Mouse (Mus musculus) heart, embryonic 15.5 days (tissue): Measurements from ENCODE around the gene Rai1. TPM values are rescaled to one million over a fixed set of nuclear protein-coding genes. Genes with fewer than 3 reads are reported as not detected.

Source experiments
- ATAC-seq: fragments of 200-750 bp; cut with Nextera tagmentation; replicated peaks from 2 replicates; pipeline ENCODE4 v1.8.0; 2017; ENCODE audit warnings: low read depth, moderate TSS enrichment; ENCODE audit not compliant: insufficient number of reproducible peaks, insufficient read depth, low FRiP score
- H3K27ac ChIP-seq: fragments of 300-500 bp; sonication (generic); 2 replicates; pipeline ENCODE4 v1.5.1; 2015; ENCODE audit warnings: mild to moderate bottlenecking, inconsistent platforms
- H3K27me3 ChIP-seq: fragments of 300-500 bp; sonication (generic); 2 replicates; pipeline ENCODE4 v1.6.1; 2015; ENCODE audit warnings: inconsistent platforms
- H3K36me3 ChIP-seq: fragments of 300-500 bp; sonication (generic); 2 replicates; pipeline ENCODE4 v1.6.1; 2015; ENCODE audit warnings: mild to moderate bottlenecking, inconsistent platforms
- H3K4me1 ChIP-seq: fragments of 300-500 bp; sonication (generic); replicated peaks from 2 replicates; pipeline ENCODE4 v1.6.1; 2015; ENCODE audit warnings: inconsistent platforms
- H3K4me2 ChIP-seq: fragments of 300-500 bp; sonication (generic); 2 replicates; pipeline ENCODE4 v1.6.1; 2015; ENCODE audit warnings: inconsistent platforms, mild to moderate bottlenecking, moderate library complexity
- H3K4me3 ChIP-seq: fragments of 300-500 bp; sonication (generic); 2 replicates; pipeline ENCODE4 v1.5.1; 2015; ENCODE audit warnings: mild to moderate bottlenecking, inconsistent platforms
- H3K9ac ChIP-seq: fragments of 300-500 bp; sonication (generic); 2 replicates; pipeline ENCODE4 v1.6.1; 2015; ENCODE audit warnings: mild to moderate bottlenecking, inconsistent platforms
- H3K9me3 ChIP-seq: fragments of 300-500 bp; sonication (generic); replicated peaks from 2 replicates; pipeline ENCODE4 v1.6.1; 2016; ENCODE audit warnings: inconsistent platforms
- WGBS: fragments of 180-500 bp; shearing (Covaris S2); methylation state at CpG from one replicate; pipeline ENCODE4 v1.1.7; 2015; ENCODE audit warnings: mixed read lengths; 5-methylcytosine and 5-hydroxymethylcytosine counted together
- polyA plus RNA-seq: library from polyadenylated mRNA; unstranded; fragments of >200 nt; fragmentation: Nextera tagmentation; extraction: Ambion mirVana; gene quantifications from 2 replicates; pipeline ENCODE4 v1.2.1, GENCODE M21; 2015

Gene Rai1
- polyA plus RNA-seq, 1 experiment from 2014 or later = 12.8 TPM

DNA sequence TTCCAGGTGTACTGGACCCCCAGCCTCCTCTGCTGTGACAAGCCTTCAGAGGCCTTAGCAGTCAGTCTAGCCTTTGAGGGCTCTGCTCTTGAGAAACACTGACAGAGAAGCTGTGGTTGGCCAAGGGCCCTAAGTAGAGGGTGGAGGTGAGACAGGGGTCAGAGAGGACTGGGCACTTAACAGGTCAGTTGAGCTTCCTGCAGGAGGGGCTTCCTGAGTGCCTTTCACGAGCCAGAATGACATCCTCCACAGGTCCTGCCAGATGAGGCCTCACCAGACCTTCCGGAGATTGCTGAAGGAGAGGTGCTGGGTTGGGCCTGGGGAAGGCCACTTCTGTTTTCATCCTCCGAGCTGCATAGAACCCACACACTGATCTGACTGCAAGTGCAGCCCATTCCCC lies 123.7 kb downstream of the Rai1 start:
- 30% methylated on average over 3 of the region's 3 CpGs for whole genome bisulfite sequencing
- 0 out of 2 replicates have a peak, but pooled peaks cover 3% of the 10 kb centered on the region for H3K36me3 ChIP-seq
- peaks cover 49% of the 10 kb centered on the region for H3K4me1 ChIP-seq
- no peak overlapping the region for H3K4me3 ChIP-seq
- no peaks in the 10 kb centered on the region for H3K27me3 ChIP-seq
- H3K9ac ChIP-seq = no peak overlapping the region
- H3K27ac ChIP-seq = peak overlapping the region; percentile 33; the same call in 1 of the 2 replicates
- no peak overlapping the region for H3K4me2 ChIP-seq
- H3K9me3 ChIP-seq = no peaks in the 10 kb centered on the region
- no peak for ATAC-seq

DNA sequence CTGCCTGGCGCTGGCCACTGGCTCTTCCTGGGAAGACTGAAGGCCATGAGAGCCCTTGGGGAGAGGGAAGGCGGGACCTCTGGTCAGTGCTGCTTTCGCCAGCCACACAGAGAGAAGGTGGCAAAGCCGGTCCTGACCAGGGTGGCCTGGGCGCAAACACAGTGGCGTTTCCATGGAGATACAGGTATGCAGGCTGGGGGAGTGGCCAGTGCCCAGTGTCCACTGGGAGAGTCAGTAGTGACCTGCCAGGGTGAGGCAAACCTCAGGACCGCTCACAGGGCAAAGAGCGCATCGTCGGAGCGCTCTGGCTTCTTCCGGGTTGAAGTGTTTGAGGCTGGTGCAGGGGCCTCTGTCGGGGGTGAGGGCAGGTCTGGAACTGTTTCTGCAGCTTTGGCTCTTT lies 125.0 kb downstream of the Rai1 start:
- H3K4me3 ChIP-seq = no peak overlapping the region
- no peaks in the 10 kb centered on the region for H3K27me3 ChIP-seq
- H3K27ac ChIP-seq = no peak overlapping the region
- H3K36me3 ChIP-seq = 0 out of 2 replicates have a peak, but pooled peaks cover 3% of the 10 kb centered on the region
- H3K4me1 ChIP-seq = peaks cover 53% of the 10 kb centered on the region
- H3K9me3 ChIP-seq = no peaks in the 10 kb centered on the region
- no peak overlapping the region for H3K9ac ChIP-seq
- H3K4me2 ChIP-seq = no peak overlapping the region
- 79% methylated on average over 13 of the region's 13 CpGs for WGBS
- ATAC-seq = no peak

DNA sequence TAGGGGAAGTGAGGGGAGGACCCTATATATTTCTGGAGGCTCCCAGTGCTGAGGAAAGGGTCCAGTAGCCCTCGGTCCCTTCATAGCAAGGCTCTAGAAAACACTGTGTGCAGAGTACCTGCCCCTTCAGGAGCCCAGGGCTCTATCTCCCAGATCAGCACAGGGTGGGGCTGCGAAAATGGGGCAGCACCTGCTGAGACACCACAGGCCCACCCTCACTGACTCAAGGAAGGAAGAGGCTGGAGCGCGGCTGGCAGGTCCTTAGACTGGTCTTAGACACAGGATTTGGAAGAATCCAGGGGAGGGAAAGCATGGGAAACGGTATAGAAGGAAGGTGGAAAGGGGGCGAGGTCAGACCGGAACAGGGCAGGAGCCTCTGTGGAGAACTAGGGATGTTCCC lies 125.7 kb downstream of the Rai1 start:
- no peak overlapping the region for H3K4me3 ChIP-seq
- H3K9me3 ChIP-seq = no peaks in the 10 kb centered on the region
- H3K4me2 ChIP-seq = no peak overlapping the region
- no peak overlapping the region for H3K9ac ChIP-seq
- H3K36me3 ChIP-seq = 0 out of 2 replicates have a peak, but pooled peaks cover 3% of the 10 kb centered on the region
- 84% methylated on average over 7 of the region's 7 CpGs for WGBS
- no peak overlapping the region for H3K27ac ChIP-seq
- H3K27me3 ChIP-seq = no peaks in the 10 kb centered on the region
- peaks cover 52% of the 10 kb centered on the region for H3K4me1 ChIP-seq
- ATAC-seq = no peak

DNA sequence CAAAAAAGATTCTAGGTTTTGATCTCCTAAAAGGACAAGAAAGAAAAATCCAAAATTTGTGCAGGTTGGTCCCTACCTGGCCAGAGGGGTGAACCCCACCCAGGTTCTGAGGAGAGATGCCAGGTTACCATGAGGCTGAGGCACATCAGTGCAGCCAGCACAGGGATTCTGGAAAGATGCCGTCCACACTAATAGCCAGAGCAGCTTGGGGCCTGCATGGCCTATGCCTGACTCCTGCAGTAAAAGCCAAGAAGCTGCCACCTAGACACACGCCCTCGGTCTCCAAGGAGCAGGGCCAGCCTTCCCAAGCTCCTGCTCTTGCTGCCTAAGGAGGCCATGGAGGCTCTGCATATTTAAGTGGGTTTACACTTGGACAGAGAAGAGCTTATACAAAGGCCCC lies 126.5 kb downstream of the Rai1 start:
- Histone ChIP-seq H3K4me3 (no peak overlapping the region), H3K4me2 (no peak overlapping the region), H3K4me1 (peaks cover 46% of the 10 kb centered on the region), H3K9ac (no peak overlapping the region), H3K9me3 (no peaks in the 10 kb centered on the region), H3K27ac (no peak overlapping the region), H3K36me3 (0 out of 2 replicates have a peak, but pooled peaks cover 3% of the 10 kb centered on the region), H3K27me3 (no peaks in the 10 kb centered on the region)
- ATAC-seq = no peak
- 90% methylated on average over 3 of the region's 3 CpGs for WGBS

DNA sequence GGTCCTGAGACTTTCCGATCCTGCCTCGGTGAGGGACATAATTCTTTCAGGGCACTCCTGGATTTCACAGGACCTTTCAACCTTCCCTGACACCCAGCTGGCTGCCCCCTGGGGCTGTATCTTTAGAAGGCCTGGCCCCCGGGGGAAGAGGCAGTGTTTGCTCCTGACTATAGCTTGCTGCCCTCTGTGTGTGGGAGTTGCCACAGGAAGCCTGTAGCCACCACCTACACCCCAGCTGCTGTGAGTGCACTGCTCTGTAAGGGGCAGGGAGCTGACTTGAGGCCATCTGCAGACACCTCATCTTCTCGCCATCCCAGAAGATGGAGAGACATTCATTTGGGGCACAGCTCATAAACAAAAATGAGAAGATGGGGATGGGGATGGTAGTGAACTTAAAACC lies 127.1 kb downstream of the Rai1 start:
- no peak overlapping the region for H3K4me3 ChIP-seq
- H3K9me3 ChIP-seq = no peaks in the 10 kb centered on the region
- H3K36me3 ChIP-seq = peaks cover 9% of the 10 kb centered on the region; the same call in 1 of the 2 replicates
- 52% methylated on average over 4 of the region's 4 CpGs for WGBS
- peaks cover 46% of the 10 kb centered on the region for H3K4me1 ChIP-seq
- H3K27ac ChIP-seq = no peak overlapping the region
- H3K9ac ChIP-seq = no peak overlapping the region
- no peaks in the 10 kb centered on the region for H3K27me3 ChIP-seq
- ATAC-seq = no peak
- H3K4me2 ChIP-seq = no peak overlapping the region

DNA sequence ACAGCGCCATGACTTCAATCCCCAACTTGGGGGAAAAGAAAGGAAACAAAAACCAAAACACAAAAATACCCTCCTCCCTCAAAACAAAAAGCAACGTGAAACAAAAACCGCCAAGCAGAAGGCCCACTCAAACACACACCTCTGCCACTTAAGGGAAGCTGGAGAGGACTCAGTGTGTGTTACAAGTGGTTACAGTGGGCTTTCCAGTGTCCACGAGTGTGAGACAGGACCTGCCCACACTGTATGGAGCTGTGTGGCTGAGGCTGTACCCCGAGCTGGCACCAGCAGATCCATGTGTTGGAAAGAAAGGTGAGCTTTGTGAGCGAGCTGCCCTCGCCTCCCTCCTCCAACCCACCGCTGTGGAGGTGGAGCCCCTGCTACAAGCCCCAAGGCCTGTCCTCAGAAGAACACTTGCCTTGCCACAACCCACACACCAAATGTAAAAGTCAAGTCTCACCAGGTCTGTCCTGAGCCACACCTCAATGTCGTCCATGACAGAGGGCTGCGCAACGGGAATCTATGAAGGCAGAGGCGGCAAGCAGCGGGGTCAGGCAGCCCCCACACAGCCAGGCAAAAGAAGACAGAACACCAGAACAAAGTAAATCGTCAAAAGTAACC lies 127.7 kb downstream of the Rai1 start:
- Histone ChIP-seq H3K9ac (no peak overlapping the region), H3K4me1 (peaks cover 46% of the 10 kb centered on the region), H3K36me3 (peaks cover 10% of the 10 kb centered on the region; the same call in 1 of the 2 replicates), H3K4me2 (peak overlapping the region; percentile 28; the same call in 1 of the 2 replicates), H3K27me3 (no peaks in the 10 kb centered on the region), H3K27ac (peak overlapping the region; percentile 82), H3K4me3 (no peak overlapping the region), H3K9me3 (no peaks in the 10 kb centered on the region)
- 66% methylated on average over 14 of the region's 14 CpGs for WGBS
- ATAC-seq = no peak

DNA sequence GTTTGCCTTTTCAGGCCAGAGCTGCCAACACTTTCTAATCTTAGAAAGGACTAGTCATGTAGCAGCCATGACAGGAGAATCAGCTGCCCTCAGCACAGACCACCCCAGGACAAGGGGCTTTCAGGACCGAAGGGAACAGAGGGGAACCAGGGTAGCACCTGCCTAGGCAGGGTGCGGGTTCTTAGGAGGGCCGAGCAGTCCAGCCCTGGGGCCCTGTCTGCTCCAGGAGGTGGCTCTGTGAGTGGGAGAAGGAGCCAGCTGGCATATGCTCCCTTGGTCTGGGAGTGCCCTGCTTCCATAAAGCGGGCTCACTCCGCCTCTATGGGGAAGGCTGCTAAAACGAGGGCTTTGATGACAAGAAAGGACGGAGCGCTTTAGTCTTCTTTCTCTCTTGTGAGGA lies 128.4 kb downstream of the Rai1 start:
- Histone ChIP-seq H3K4me1 (peaks cover 41% of the 10 kb centered on the region), H3K27me3 (no peaks in the 10 kb centered on the region), H3K36me3 (peaks cover 10% of the 10 kb centered on the region; the same call in 1 of the 2 replicates), H3K9ac (no peak overlapping the region), H3K4me3 (no peak overlapping the region), H3K27ac (peak overlapping the region; percentile 82), H3K4me2 (peak overlapping the region; percentile 28; the same call in 1 of the 2 replicates), H3K9me3 (no peaks in the 10 kb centered on the region)
- WGBS = 58% methylated on average over 8 of the region's 8 CpGs
- peak; percentile 24; the same call in 1 of the 2 replicates for ATAC-seq

DNA sequence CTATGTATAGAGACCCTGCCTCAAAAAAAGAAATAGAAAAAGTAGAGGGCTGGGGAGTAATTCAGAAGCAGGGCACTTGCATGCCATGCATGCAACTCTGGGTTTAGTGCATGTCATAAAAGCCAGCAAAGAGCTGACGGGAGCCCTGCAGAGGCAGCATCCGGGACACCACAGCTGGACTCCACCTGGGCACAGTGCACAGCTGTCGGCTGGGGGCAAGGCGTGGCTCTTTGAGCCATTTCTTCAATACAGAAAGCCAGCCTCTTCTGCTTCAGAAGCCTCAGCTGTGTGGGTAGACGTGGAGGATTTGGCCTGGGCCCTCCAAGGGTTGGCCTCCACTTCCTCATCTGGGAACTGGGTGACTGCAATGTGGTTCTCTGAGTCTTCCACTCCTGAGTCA lies 130.5 kb downstream of the Rai1 start:
- Histone ChIP-seq H3K27me3 (no peaks in the 10 kb centered on the region), H3K9ac (no peak overlapping the region), H3K9me3 (no peaks in the 10 kb centered on the region), H3K4me1 (peaks cover 25% of the 10 kb centered on the region), H3K4me2 (no peak overlapping the region), H3K27ac (no peak overlapping the region), H3K36me3 (peaks cover 15% of the 10 kb centered on the region), H3K4me3 (no peak overlapping the region)
- ATAC-seq = no peak
- 76% methylated on average over 5 of the region's 5 CpGs for WGBS

DNA sequence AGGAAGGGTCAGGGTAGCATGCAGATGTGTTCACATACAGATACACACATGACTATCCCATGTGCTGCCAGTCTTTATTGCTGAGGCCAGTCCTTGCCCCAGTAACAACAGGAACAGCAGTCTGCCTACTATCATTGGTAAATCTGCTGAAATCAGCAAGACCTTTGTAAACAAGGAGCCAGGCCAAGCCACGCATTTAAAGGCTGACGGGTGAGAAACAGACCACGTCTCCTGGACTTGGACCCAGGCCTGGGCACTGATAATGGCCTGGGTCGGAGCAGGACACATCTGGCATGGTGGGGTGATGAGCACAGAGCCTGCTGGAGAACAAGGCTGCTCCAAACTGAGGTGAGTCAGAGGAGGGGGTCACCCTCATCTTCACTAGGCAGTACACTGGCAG lies 135.7 kb downstream of the Rai1 start:
- Histone ChIP-seq H3K4me1 (peaks cover 4% of the 10 kb centered on the region), H3K9ac (no peak overlapping the region), H3K4me3 (no peak overlapping the region), H3K9me3 (no peaks in the 10 kb centered on the region), H3K4me2 (no peak overlapping the region), H3K27me3 (no peaks in the 10 kb centered on the region), H3K36me3 (peaks cover 34% of the 10 kb centered on the region), H3K27ac (no peak overlapping the region)
- WGBS = 79% methylated on average over 4 of the region's 4 CpGs
- no peak for ATAC-seq

DNA sequence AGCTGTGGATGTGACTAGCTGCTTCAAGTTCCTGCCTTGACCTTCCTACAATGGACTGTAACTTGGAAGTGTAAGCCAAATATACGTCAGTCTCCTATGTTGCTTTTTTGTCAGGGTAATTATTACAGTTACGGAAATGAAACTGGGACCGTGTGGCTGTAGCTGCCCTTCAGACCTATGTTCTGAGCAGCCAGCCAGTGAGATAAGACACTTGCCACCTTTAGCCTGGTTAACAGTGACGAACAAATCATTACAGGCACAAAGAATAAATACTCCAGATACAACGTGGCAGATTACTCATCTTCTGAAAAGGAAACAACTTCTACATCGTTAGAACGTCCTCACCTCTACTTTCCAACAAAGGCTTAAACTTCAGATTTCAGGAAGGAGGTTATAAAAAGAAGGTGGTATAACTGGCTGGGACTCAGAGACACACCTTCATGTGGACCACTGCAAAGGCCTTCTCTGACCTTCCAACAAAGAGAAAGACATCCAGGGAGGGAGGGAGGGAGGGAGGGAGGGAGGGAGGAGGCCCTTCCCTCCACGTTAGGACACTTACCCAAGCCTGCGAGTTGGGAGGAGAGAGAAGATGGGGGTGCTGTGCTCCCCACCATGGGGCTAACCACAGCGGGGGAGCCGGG lies 139.8 kb downstream of the Rai1 start:
- H3K36me3 ChIP-seq = peaks cover 26% of the 10 kb centered on the region
- H3K9me3 ChIP-seq = no peaks in the 10 kb centered on the region
- no peaks in the 10 kb centered on the region for H3K27me3 ChIP-seq
- peaks cover 4% of the 10 kb centered on the region for H3K4me1 ChIP-seq
- H3K4me3 ChIP-seq = no peak overlapping the region
- ATAC-seq = no peak
- peak overlapping the region; percentile 50 for H3K27ac ChIP-seq
- WGBS = 54% methylated on average over 11 of the region's 11 CpGs
- no peak overlapping the region for H3K9ac ChIP-seq
- H3K4me2 ChIP-seq = no peak overlapping the region

DNA sequence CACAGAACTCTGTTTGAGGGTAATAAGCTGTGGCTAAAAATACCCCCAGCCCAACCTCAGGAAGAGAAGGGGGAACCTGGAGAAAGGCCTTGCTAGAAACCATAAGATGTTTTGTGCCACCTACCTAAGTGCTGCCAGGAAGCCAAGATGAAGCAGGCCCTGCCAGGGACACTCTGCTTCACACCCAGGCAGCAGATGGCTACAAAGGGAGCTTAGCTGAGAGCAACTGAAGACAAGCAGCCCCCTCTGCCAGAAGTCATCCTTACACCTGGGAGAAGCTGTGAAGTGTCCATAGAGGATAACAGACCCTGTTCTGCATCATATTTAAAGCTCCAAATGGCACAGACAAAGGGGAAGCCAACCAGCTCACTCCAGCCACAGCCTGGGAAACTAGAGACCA lies 141.3 kb downstream of the Rai1 start:
- Histone ChIP-seq H3K9ac (no peak overlapping the region), H3K4me3 (no peak overlapping the region), H3K4me1 (peaks cover 4% of the 10 kb centered on the region), H3K9me3 (no peaks in the 10 kb centered on the region), H3K27ac (no peak overlapping the region), H3K36me3 (peaks cover 19% of the 10 kb centered on the region; the same call in 1 of the 2 replicates), H3K4me2 (no peak overlapping the region), H3K27me3 (no peaks in the 10 kb centered on the region)
- no peak for ATAC-seq
